Mouse (Mus musculus) brown adipose tissue, adult 24 weeks (tissue): ENCODE measurements at regions not wholly inside any gene's neighbourhood (a gene's known extent, or its start where the extent isn't known, plus 50 kb on each side); places are given as distances from the start of the nearest gene placed in this dataset.

Source experiments
- H3K27ac ChIP-seq: fragments of 200-500 bp; replicated peaks from 2 replicates; pipeline ENCODE4 v1.5.1; 2012; ENCODE audit warnings: low read depth, mild to moderate bottlenecking, low read length
- H3K4me1 ChIP-seq: fragments of 200-500 bp; 2 replicates; pipeline ENCODE4 v1.6.1; 2012; ENCODE audit warnings: low read length, mixed read lengths; ENCODE audit not compliant: control insufficient read depth, insufficient read depth, insufficient read length
- H3K4me3 ChIP-seq: fragments of 200-500 bp; 2 replicates; pipeline ENCODE4 v1.5.1; 2012; ENCODE audit warnings: low read depth, mild to moderate bottlenecking, low read length, moderate library complexity; ENCODE audit not compliant: insufficient read depth

DNA sequence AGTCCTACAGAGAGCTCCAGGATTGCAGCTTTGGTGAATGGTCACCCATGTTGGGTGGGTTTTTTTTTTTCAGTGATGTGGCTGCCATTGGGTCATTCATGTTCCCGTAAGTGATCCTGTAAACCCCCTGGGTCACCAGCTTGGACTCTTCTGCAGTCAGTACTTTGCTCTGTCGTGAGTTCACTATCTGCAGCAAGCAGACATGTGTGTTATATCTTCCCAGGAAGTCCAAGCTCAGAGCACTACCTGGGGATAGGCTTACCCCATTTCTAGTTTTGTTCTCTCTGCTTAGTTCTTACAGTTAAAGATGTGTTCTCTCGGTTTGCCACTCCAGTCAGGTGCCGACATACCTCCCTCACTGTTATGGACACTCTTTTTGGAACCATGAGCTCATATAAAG lies 143.4 kb upstream of the Hs6st1 start:
- Histone ChIP-seq H3K4me3 (no peak overlapping the region), H3K4me1 (no peaks in the 10 kb centered on the region), H3K27ac (no peak overlapping the region)

DNA sequence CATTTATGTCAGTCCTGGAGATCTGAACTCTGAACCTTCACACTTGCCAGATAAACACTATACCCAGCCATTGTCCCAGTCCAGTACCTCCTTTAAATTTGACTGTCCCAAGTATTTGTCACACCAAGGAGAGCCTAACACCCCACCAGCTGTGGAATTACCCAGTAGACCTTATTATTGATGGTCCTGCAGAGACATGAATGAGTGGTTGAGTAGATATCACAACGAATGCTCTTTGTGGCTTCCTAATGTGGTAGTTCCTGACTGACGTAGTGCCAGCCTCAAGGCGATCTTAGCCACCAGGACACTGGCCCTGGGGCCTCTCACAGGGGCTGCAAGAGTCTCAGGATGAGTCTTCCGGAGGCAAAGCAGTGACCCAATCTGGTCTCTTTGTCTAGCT lies 142.9 kb upstream of the Hs6st1 start:
- Histone ChIP-seq H3K4me3 (no peak overlapping the region), H3K27ac (no peak overlapping the region), H3K4me1 (no peaks in the 10 kb centered on the region)

DNA sequence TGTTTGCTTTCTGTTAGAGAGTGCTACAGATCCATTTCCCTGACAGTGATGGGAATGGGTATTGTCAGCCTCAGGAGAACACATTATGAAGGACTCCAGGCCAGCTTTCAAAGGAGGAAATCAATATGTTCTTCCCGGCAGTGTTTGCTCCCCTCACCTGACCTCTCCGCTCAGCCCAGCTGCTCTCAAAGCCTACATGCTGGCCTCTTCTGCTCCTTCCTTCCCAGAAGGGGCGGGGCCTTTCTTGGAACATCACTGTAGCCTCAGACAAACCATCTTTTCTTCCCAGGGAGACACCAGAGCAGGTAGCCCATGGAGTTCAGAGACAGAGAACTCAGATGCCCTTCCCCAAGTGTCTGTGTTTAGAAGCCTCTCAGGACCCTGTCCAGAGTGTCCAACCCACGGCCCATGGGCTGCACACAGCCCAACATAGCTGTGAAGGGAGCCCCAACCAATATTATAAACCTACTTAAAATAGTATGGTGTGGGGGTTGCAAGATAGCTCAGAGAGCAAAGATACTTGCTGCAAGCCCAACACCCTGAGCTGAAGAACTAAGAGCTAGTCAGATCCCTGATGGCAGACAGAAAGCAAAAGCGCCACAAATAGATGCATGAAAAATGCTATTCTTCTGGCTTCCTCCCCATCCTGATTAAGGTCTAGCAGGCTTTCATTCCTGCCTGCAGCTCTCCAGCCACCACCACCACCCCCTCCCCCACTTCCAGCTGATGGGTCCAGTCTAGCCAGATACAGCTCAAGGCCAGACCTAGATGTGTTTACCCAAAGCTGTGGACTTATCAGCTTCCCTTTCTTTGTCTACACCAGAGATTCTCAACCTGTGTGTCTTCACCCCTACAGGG lies 141.8 kb upstream of the Hs6st1 start:
- no peak overlapping the region for H3K27ac ChIP-seq
- no peaks in the 10 kb centered on the region for H3K4me1 ChIP-seq
- no peak overlapping the region for H3K4me3 ChIP-seq

DNA sequence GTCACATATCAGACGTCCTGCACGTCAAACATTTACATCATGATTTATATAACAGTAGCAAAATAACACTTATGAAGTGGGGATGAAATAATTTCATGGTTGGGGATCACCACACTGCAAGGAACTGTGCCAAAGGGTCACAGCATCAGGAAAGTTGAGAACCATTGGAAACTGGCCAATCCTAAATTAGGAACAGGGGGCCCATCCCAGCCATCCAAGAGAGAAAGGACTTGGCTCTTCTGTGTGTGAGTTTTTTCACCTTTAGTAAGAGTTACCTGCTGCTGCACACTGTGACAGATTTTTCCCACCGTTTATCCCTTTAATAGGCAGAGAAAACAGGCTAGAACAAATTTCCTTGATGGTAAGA lies 141.2 kb upstream of the Hs6st1 start:
- H3K4me3 ChIP-seq: no peak overlapping the region
- no peaks in the 10 kb centered on the region for H3K4me1 ChIP-seq
- H3K27ac ChIP-seq: no peak overlapping the region

DNA sequence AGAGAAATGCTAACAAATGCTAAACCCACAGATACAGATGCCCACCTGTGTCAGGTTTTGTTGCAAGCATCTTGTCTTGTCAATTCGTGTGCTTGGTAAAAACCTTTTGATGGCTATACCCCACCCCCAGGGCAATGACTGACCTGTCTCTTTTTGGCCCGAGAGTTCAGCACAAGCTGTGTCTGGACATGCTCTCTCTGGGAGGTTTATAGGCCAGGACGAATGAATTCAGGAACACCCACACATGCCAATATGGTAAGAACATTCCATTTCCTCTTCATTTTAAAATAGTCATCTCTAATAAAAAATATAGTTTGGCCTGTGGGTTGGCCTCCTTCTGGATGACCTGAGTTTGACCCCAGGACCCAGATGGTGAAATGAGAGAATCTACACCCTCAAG lies 137.8 kb upstream of the Hs6st1 start:
- Histone ChIP-seq H3K4me3 (no peak overlapping the region), H3K4me1 (no peaks in the 10 kb centered on the region), H3K27ac (no peak overlapping the region)

- no peaks in the 10 kb centered on the region for H3K4me1 ChIP-seq
- no peak overlapping the region for H3K27ac ChIP-seq
- H3K4me3 ChIP-seq: no peak overlapping the region
Observed at GRCm38 (mm10) chr1:35931056-35931455, 137.1 kb upstream of the Hs6st1 start.

DNA sequence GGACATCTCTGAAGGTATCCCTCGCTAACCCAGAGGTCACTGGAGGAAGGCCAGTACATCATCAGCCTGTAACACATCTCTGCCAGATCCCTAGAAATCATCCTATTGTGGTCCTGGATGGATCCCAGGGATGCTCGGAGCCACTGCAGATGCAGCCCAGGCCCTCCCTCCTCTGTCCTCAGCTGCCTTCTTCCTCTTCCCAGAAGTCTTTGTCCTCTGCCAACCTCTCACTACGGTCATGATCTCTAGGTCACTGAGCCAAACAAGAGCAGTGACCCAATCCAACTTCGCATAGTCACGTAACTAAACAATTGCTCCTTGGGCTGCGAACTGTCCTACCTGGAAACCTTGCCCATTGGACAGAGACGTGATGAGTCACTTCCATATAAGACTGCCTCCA lies 134.7 kb upstream of the Hs6st1 start:
- no peak overlapping the region for H3K27ac ChIP-seq
- H3K4me3 ChIP-seq: no peak overlapping the region
- H3K4me1 ChIP-seq: no peaks in the 10 kb centered on the region

DNA sequence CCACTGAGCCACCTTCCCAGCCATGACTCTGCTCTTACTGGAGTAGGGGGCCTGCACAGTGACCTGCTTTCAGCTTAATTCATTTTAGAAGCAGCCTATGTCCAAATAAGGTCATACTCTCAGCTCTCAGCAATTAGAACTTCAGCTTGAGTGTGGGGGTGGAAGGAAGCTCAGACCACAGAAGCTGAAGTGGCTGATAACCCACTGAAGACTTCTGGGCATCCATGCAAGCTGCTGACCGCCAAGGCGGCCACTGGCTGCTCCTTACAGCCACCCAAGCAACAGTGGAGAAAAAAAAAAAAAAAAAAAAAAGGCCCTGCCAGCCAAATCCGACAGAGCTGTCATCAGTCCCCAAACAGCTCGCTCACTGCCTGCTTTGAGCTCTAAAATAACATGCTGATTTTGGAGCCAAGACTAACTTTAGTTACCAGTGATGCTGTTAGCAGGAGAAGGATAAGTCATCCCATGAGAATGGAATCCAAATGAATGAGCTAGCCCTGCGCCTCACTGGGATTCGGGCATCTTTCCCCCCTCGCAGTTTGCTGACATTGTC lies 133.0 kb upstream of the Hs6st1 start:
- no peaks in the 10 kb centered on the region for H3K4me1 ChIP-seq
- H3K27ac ChIP-seq: no peak overlapping the region
- no peak overlapping the region for H3K4me3 ChIP-seq

DNA sequence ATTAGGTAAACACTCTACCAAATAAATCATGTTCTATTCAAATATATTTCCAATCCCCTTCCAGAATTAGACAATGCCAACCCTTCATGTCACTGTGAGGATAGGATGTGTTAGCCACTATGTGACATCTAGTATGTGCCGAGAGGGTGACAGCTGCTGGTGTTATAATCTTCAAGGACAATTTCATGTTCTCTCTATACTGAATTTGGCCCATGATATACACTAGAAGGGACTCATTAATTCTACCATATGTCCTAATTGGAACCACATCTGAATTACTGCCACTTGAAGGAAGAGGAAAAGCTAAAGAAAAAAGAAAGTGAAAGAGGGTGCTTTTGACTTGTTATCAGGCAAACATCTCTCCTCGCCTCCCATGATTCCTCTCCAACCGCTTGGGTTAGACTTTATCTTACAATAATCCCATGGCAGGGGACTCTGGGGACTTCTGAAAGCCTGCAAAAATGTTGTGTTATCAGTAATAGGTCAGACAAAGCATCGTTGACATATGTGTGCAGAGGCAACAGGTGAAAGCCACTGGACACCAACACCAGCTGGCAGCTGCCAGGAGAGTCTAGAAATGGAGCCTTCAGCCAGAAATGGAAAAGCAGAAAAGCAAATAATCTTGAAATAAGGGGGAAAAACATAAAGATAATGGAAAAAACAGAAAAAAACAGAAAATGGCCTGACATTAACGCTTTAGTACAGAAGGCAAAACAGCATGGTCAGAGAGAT lies 131.7 kb upstream of the Hs6st1 start:
- Histone ChIP-seq H3K4me3 (no peak overlapping the region), H3K27ac (no peak overlapping the region), H3K4me1 (no peaks in the 10 kb centered on the region)

GRCm38 (mm10) chr1:35940236-35940635 lies 128.0 kb upstream of the Hs6st1 start:
- no peak overlapping the region for H3K4me3 ChIP-seq
- no peaks in the 10 kb centered on the region for H3K4me1 ChIP-seq
- H3K27ac ChIP-seq: no peak overlapping the region

DNA sequence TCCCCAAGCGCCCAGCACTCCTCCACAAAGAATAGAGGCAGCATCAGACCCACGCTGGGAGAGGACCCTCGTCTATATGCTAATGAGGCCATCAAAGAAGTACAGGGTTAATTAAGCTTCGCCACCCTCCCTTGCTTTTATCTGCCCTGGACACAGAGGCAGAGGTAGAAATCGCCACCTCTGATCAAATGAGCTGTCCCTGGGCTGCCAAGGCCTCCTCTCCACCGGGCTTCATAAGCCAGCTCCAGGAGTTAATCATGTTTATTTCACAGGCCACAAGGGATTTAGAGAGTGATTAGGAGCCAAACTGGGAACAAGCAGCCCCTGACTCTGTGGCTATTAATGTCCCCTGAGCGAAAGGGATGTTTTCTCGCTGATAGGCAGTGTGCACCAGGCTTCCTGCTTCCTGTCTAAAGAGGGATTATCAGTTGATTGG lies 126.5 kb upstream of the Hs6st1 start:
- Histone ChIP-seq H3K4me1 (no peaks in the 10 kb centered on the region), H3K4me3 (no peak overlapping the region), H3K27ac (no peak overlapping the region)

DNA sequence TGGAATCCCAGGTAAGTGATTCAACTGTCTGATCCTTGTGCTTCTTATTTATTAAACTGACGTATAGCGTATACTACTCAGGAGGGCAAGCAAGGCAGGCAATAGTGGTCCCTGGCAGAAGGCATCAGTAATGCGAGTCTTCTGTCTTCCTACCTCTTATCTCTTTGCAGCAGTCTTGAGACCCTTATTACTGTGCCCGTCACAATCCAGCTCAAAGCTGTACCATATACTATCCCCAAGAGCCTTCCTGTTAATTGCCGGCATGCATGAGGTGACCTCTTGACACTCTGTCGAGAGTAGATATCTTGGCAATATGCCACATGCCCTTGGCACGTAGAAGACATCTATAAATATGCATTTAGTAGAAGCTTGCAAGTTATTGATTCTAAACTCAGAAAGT lies 126.0 kb upstream of the Hs6st1 start:
- Histone ChIP-seq H3K4me3 (no peak overlapping the region), H3K27ac (no peak overlapping the region), H3K4me1 (no peaks in the 10 kb centered on the region)

DNA sequence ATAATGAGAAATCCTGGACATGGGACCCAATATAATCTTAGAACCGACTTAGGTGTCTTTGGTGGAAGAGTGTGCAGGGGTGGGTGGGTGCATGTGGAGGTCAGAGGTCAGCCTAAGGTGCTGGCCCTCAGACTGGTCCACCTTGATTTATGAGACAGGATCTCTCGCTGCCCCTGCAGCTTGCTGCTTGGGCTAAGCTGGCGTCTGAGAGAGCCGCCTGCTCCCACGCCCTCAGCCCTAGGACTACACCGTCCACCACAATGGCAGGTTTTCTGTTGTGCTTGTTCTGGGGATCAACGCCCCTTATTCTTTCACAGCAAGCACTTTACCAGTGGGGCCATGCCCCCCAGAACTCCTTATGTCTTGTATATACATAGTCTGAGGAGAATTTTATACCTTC lies 124.4 kb upstream of the Hs6st1 start:
- no peak overlapping the region for H3K4me3 ChIP-seq
- no peaks in the 10 kb centered on the region for H3K4me1 ChIP-seq
- H3K27ac ChIP-seq: no peak overlapping the region

- Histone ChIP-seq H3K27ac (no peak overlapping the region), H3K4me3 (no peak overlapping the region), H3K4me1 (no peaks in the 10 kb centered on the region)
Observed at GRCm38 (mm10) chr1:35944376-35944775, 123.8 kb upstream of the Hs6st1 start.

DNA sequence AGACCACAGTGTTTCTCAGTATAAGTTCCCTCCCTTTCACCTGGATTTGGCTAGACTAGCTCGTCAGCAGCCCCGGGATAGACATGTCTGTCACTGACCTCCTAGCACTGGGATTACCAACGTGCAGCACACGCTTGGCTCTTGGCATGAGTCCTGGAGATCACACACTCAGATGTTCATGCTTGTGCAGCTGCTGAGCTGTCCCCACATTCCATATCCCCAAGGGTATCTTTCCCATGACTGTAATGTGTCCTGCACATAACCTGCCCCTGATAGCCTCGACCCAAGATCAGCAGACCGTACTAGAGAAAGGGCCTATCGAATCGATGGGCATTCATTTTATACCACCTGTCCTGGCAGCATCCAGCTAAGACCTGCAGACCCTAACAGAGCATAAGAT lies 123.4 kb upstream of the Hs6st1 start:
- Histone ChIP-seq H3K27ac (no peak overlapping the region), H3K4me3 (no peak overlapping the region), H3K4me1 (no peaks in the 10 kb centered on the region)

GRCm38 (mm10) chr1:35945596-35945995 lies 122.6 kb upstream of the Hs6st1 start:
- H3K27ac ChIP-seq: no peak overlapping the region
- no peak overlapping the region for H3K4me3 ChIP-seq
- no peaks in the 10 kb centered on the region for H3K4me1 ChIP-seq
